Mouse (Mus musculus) spleen, postnatal 36 days (tissue): ENCODE data around the gene Asic2.

Experiments used
- DNase-seq, 2 experiments: peaks; one replicate each; pipeline ENCODE4 v3.0.0; 2022; ENCODE audit warnings: low spot score in 2 of 2, mixed read lengths in 1 of 2

The Asic2 gene

GRCm38 (mm10) chr11:80917688-80918087 lies 1050.6 kb downstream of the Asic2 start:
- DNase-seq: no peak

GRCm38 (mm10) chr11:80913408-80914024 lies 1054.7 kb downstream of the Asic2 start:
- DNase-seq: no peak

GRCm38 (mm10) chr11:80912721-80913120 lies 1055.5 kb downstream of the Asic2 start:
- DNase-seq: no peak

- DNase-seq: no peak
Measured at GRCm38 (mm10) chr11:80907820-80908219, 1060.4 kb downstream of the Asic2 start.

- DNase-seq: peak in 1 of 2 experiments; percentile 6
Measured at GRCm38 (mm10) chr11:80906456-80906855, 1061.8 kb downstream of the Asic2 start.

GRCm38 (mm10) chr11:80904559-80904958 lies 1063.7 kb downstream of the Asic2 start:
- DNase-seq: no peak

- no peak for DNase-seq
Measured at GRCm38 (mm10) chr11:80903426-80903825, 1064.8 kb downstream of the Asic2 start.

- no peak for DNase-seq
Measured at GRCm38 (mm10) chr11:80902664-80903063, 1065.6 kb downstream of the Asic2 start.

- no peak for DNase-seq
Measured at GRCm38 (mm10) chr11:80900555-80900954, 1067.7 kb downstream of the Asic2 start.

- no peak for DNase-seq
Measured at GRCm38 (mm10) chr11:80895853-80896252, 1072.4 kb downstream of the Asic2 start.

- no peak for DNase-seq
Measured at GRCm38 (mm10) chr11:80889336-80890063, 1078.8 kb downstream of the Asic2 start.

GRCm38 (mm10) chr11:80887021-80887420 lies 1081.2 kb downstream of the Asic2 start:
- DNase-seq: no peak

GRCm38 (mm10) chr11:80886365-80886764 lies 1081.9 kb downstream of the Asic2 start:
- no peak for DNase-seq

- DNase-seq: no peak
Measured at GRCm38 (mm10) chr11:80884521-80885231, 1083.6 kb downstream of the Asic2 start.

GRCm38 (mm10) chr11:80882229-80882810 lies 1085.9 kb downstream of the Asic2 start:
- no peak for DNase-seq

GRCm38 (mm10) chr11:80878026-80878425 lies 1090.2 kb downstream of the Asic2 start:
- no peak for DNase-seq

GRCm38 (mm10) chr11:80877131-80877651 lies 1091.1 kb downstream of the Asic2 start:
- DNase-seq: no peak

- peak; percentile 15 to 25 for DNase-seq
Measured at GRCm38 (mm10) chr11:80872509-80873474, 1095.5 kb downstream of the Asic2 start.

- DNase-seq: no peak
Measured at GRCm38 (mm10) chr11:80868039-80868438, 1100.2 kb downstream of the Asic2 start.

- DNase-seq: no peak
Measured at GRCm38 (mm10) chr11:80862941-80863340, 1105.3 kb downstream of the Asic2 start.

- no peak for DNase-seq
Measured at GRCm38 (mm10) chr11:80858065-80858464, 1110.2 kb downstream of the Asic2 start, which contains the start of gene Spaca3. Gene Spaca3, plus strand, starts transcription at chr11:80858365.
